Mouse (Mus musculus): ENCODE data around the gene S1pr2. TPM values are rescaled to one million over a fixed set of nuclear protein-coding genes. Genes with fewer than 3 reads are reported as not detected.
A peak's percentile ranks its signal among the peaks of the same experiment; 100 is the strongest.

The S1pr2 gene
- total and polyA plus RNA-seq, 3 experiments = 1.3 to 3.2 (median 2.0) TPM

GRCm38 (mm10) chr9:20979769-20980168, 3.2 kb upstream of the S1pr2 start:
- Histone ChIP-seq H3K4me1 (ENCODE audit: control insufficient read depth in 1 of 2, insufficient read depth in 2 of 2) (peaks cover 17 to 61% of the 10 kb centered on the region in 2 experiments), H3K4me3 (replicated peaks in 1 of 3; ENCODE audit: low read depth in 2 of 3, low read length in 2 of 3, poor library complexity in 1 of 3) (no peak overlapping the region), H3K36me3 (replicated peaks in 1 of 2; ENCODE audit: control insufficient read depth in 1 of 2, insufficient read depth in 1 of 2, low read length in 1 of 2) (no peaks in the 10 kb centered on the region), H3K27ac (ENCODE audit: insufficient read depth, low read depth) (no peak overlapping the region), H3K9ac (ENCODE audit: insufficient read depth, low read depth) (no peak overlapping the region), H3K27me3 (replicated peaks) (peaks cover 5% of the 10 kb centered on the region), H3K9me3 (replicated peaks; ENCODE audit: low read length) (no peaks in the 10 kb centered on the region), H3K79me2 (replicated peaks; ENCODE audit: control insufficient read depth, extremely low read depth, insufficient read depth, poor library complexity, severe bottlenecking) (no peaks in the 10 kb centered on the region), H3K4me2 (ENCODE audit: insufficient read depth, low read depth, poor library complexity, severe bottlenecking) (no peak overlapping the region)
- dilution Hi-C loops (cut with MboI; ENCODE audit: extremely low pct_ligation_motif_present, extremely low pct_unique_long_range_greater_than_20kb, low sequenced_read_pairs) (no loop called here), in situ Hi-C loops (cut with MboI; ENCODE audit: low pct_ligation_motif_present, low pct_unique_long_range_greater_than_20kb, low sequenced_read_pairs) (no loop called here)
- TF ChIP-seq ETS1 (conservative IDR thresholded peaks at IDR 0.05; ENCODE audit: low read depth, low read length) = no peak
- TF ChIP-seq MYC (IDR thresholded peaks at IDR 0.05; ENCODE audit: low read depth, low read length) = 0 out of 2 replicates have a peak, but pooled peaks have one; percentile 29
- TF ChIP-seq BHLHE40 (IDR thresholded peaks at IDR 0.05; ENCODE audit: low read depth, low read length) = peak; percentile 83
- TF ChIP-seq IRF4 (IDR thresholded peaks at IDR 0.05; ENCODE audit: low read depth, low read length) = no peak
- TF ChIP-seq PAX5 (IDR thresholded peaks at IDR 0.05; ENCODE audit: low read length) = no peak
- DNase-seq (ENCODE audit: extremely low read depth) = no peak

GRCm38 (mm10) chr9:20979181-20979580, 2.6 kb upstream of the S1pr2 start:
- H3K4me3 ChIP-seq (replicated peaks in 1 of 3; ENCODE audit: low read depth in 2 of 3, low read length in 2 of 3, poor library complexity in 1 of 3) = no peak overlapping the region
- peaks cover 5% of the 10 kb centered on the region for H3K27me3 ChIP-seq (replicated peaks)
- no peaks in the 10 kb centered on the region for H3K79me2 ChIP-seq (replicated peaks; ENCODE audit: control insufficient read depth, extremely low read depth, insufficient read depth, poor library complexity, severe bottlenecking)
- dilution Hi-C loops (cut with MboI; ENCODE audit: extremely low pct_ligation_motif_present, extremely low pct_unique_long_range_greater_than_20kb, low sequenced_read_pairs) = no loop called here
- TF ChIP-seq E2F4 (IDR thresholded peaks at IDR 0.05; ENCODE audit: insufficient replicate concordance, low read depth, low read length) = no peak
- TF ChIP-seq ZC3H11A (IDR thresholded peaks at IDR 0.05; ENCODE audit: low read depth, low read length) = no peak
- TF ChIP-seq MYC (IDR thresholded peaks at IDR 0.05; ENCODE audit: low read depth, low read length) = no peak
- TF ChIP-seq ZKSCAN1 (IDR thresholded peaks at IDR 0.05; ENCODE audit: borderline replicate concordance, low read depth, low read length) = no peak
- no peak for TF ChIP-seq IRF4 (IDR thresholded peaks at IDR 0.05; ENCODE audit: low read depth, low read length)
- no peak for TF ChIP-seq USF1 (IDR thresholded peaks at IDR 0.05; ENCODE audit: low read depth, low read length)
- no peak for TF ChIP-seq ZMIZ1 (IDR thresholded peaks at IDR 0.05; ENCODE audit: low read depth, low read length)
- TF ChIP-seq RCOR1 (conservative IDR thresholded peaks at IDR 0.05; ENCODE audit: low read depth, low read length) = no peak
- TF ChIP-seq USF2 (conservative IDR thresholded peaks at IDR 0.05; ENCODE audit: low read depth, low read length) = no peak
- TF ChIP-seq CTCF (conservative IDR thresholded peaks at IDR 0.05 in 1 of 2, IDR thresholded peaks at IDR 0.05 in 1 of 2; ENCODE audit: low read depth in 2 of 2, low read length in 2 of 2) = no peak
- TF ChIP-seq ZNF384 (IDR thresholded peaks at IDR 0.05; ENCODE audit: low read depth, low read length) = no peak
- TF ChIP-seq ETS1 (conservative IDR thresholded peaks at IDR 0.05; ENCODE audit: low read depth, low read length) = no peak
- no peak for TF ChIP-seq GABPA (IDR thresholded peaks at IDR 0.05; ENCODE audit: insufficient replicate concordance, low read depth, low read length)
- no peak for TF ChIP-seq MXI1 (IDR thresholded peaks at IDR 0.05; ENCODE audit: low read depth, low read length)
- no peak for TF ChIP-seq CHD2 (IDR thresholded peaks at IDR 0.05; ENCODE audit: low read length)
- TF ChIP-seq CHD1 (IDR thresholded peaks at IDR 0.05; ENCODE audit: low read depth, low read length) = no peak
- no peak for TF ChIP-seq RAD21 (IDR thresholded peaks at IDR 0.05; ENCODE audit: low read depth, low read length)
- TF ChIP-seq TCF12 (IDR thresholded peaks at IDR 0.05; ENCODE audit: low read depth, low read length) = no peak
- no peaks in the 10 kb centered on the region for H3K36me3 ChIP-seq (replicated peaks in 1 of 2; ENCODE audit: control insufficient read depth in 1 of 2, insufficient read depth in 1 of 2, low read length in 1 of 2)
- no peak overlapping the region for H3K4me2 ChIP-seq (ENCODE audit: insufficient read depth, low read depth, poor library complexity, severe bottlenecking)
- in situ Hi-C loops (cut with MboI; ENCODE audit: low pct_ligation_motif_present, low pct_unique_long_range_greater_than_20kb, low sequenced_read_pairs) = no loop called here
- DNase-seq (ENCODE audit: extremely low read depth) = no peak
- H3K9me3 ChIP-seq (replicated peaks; ENCODE audit: low read length) = no peaks in the 10 kb centered on the region
- no peak overlapping the region for H3K9ac ChIP-seq (ENCODE audit: insufficient read depth, low read depth)
- H3K4me1 ChIP-seq (ENCODE audit: control insufficient read depth in 1 of 2, insufficient read depth in 2 of 2) = peaks cover 17 to 61% of the 10 kb centered on the region in 2 experiments
- no peak overlapping the region for H3K27ac ChIP-seq (ENCODE audit: insufficient read depth, low read depth)
